Mouse (Mus musculus) cerebellum, adult 2 months (tissue): ENCODE results near the gene Rpl28. TPM values are rescaled to one million over a fixed set of nuclear protein-coding genes. Genes with fewer than 3 reads are reported as not detected.
A peak's percentile ranks its signal among the peaks of the same experiment; 100 is the strongest.

Experiments used
- DNase-seq, 2 experiments: peaks; one replicate each; pipeline ENCODE4 v3.0.0; 2021
- H3K27ac ChIP-seq: fragments of 200-500 bp; 2 replicates; pipeline ENCODE4 v1.5.1; 2012; ENCODE audit warnings: low read length, control low read depth, inconsistent platforms; ENCODE audit not compliant: insufficient read depth
- H3K27me3 ChIP-seq: fragments of 200-500 bp; 2 replicates; pipeline ENCODE4 v1.6.1; 2012; ENCODE audit warnings: inconsistent platforms, mild to moderate bottlenecking, low read length, moderate library complexity; ENCODE audit not compliant: control insufficient read depth, insufficient read depth
- H3K4me1 ChIP-seq: fragments of 200-500 bp; 2 replicates; pipeline ENCODE4 v1.6.1; 2011; ENCODE audit warnings: low read length; ENCODE audit not compliant: control insufficient read depth, insufficient read depth
- H3K4me3 ChIP-seq: fragments of 200-500 bp; replicated peaks from 2 replicates; pipeline ENCODE3; 2011; ENCODE audit warnings: mild to moderate bottlenecking, low read depth, low read length, control low read depth; ENCODE audit not compliant: insufficient read depth
- CTCF ChIP-seq: fragments of 200-500 bp; IDR thresholded peaks from 2 replicates; pipeline ENCODE4 v1.5.1; 2011; ENCODE audit warnings: low read depth, mild to moderate bottlenecking, control low read depth, low read length, moderate library complexity, borderline replicate concordance; ENCODE audit not compliant: insufficient read depth
- POLR2A ChIP-seq: fragments of 200-500 bp; IDR thresholded peaks from 2 replicates; pipeline ENCODE4 v1.6.1; 2011; ENCODE audit warnings: low read length, control low read depth, borderline replicate concordance; ENCODE audit not compliant: insufficient read depth
- WGBS: fragments of 180-500 bp; shearing (Covaris S2); methylation state at CpG from one replicate; pipeline ENCODE4 v1.1.7; 2018; 5-methylcytosine and 5-hydroxymethylcytosine counted together
- polyA plus RNA-seq: library from polyadenylated mRNA; depleted of rRNA; stranded (reverse); fragments of >200 nt; gene quantifications from 2 replicates; pipeline ENCODE4 v1.2.3, GENCODE M21; 2012; rRNA removed

The Rpl28 gene
- polyA plus RNA-seq, 1 experiment = 296 TPM

DNA sequence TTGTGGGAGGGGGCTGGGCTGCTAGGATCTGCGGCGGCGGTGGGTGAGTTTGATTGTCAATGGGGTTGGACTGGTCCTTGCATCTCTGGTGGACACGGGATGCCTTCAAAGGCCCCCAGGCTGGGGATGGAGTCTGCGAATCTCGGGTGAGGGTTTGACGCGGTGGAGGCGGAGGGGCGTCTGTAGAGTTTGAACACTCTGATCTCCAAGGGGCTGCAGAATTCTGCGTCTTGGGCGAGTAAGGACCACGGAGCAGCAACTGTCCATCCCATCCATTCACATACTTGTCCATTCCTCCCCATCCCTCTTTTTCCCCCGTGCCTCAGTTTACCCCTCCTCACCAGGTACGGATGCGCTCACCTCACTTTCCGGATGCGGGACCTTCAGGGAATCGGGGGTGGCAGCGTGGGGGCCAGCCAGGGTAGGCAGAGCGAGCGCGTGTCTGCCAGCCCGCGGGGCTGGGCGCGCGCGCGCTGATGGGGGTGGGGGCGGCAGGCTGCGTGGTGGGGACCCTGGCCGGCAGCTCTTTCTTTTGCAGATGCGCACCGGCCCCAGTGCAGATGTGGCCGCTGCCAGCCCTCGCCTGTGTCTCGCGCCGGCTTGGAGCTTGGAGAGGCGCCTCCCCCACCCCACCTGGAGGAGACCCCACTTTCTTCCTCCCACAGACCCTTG lies 51.7 kb downstream of the Rpl28 start, which contains the start of gene Shisa7:
Gene Shisa7, minus strand, starts transcription at position 452 of the 672 bp plus-strand sequence.
- TF ChIP-seq CTCF (no peak), POLR2A (no peak)
- DNase-seq = no peak
- WGBS = under 1% methylated on average over 41 of the region's 41 CpGs

More for the DNA sequence above, 51.7 kb downstream of the Rpl28 start, which contains the start of gene Shisa7:
- Histone ChIP-seq H3K27me3 (peaks cover 4% of the 10 kb centered on the region; the same call in 1 of the 2 replicates), H3K4me1 (peaks cover 6% of the 10 kb centered on the region; the same call in 1 of the 2 replicates), H3K4me3 (peak within 1 kb of the TSS; percentile 58), H3K27ac (no peak within 1 kb of the TSS)

Other genes with a start within 250 kb of the Rpl28 start
- gene Syt5, start 245.3 kb upstream of the Rpl28 start, polyA plus RNA-seq = 16.9 and 19.0 TPM in 2 replicates
- gene Ptprh, start 188.8 kb upstream of the Rpl28 start, polyA plus RNA-seq = 1.4 TPM in 2 replicates
- gene Tmem86b, start 161.5 kb upstream of the Rpl28 start, polyA plus RNA-seq = 45.2 and 47.9 TPM in 2 replicates
- gene Ppp6r1, start 133.9 kb upstream of the Rpl28 start, polyA plus RNA-seq = 130 and 136 TPM in 2 replicates
- 94.5 and 96.8 TPM in 2 replicates for gene Hspbp1, start 107.8 kb upstream of the Rpl28 start, polyA plus RNA-seq
- gene Brsk1, start 102.3 kb upstream of the Rpl28 start, polyA plus RNA-seq = 177 and 182 TPM in 2 replicates
- gene Tmem150b, start 67.6 kb upstream of the Rpl28 start, polyA plus RNA-seq = not detected in 2 replicates
- 81.5 and 89.6 TPM in 2 replicates for gene Kmt5c, start 52.8 kb upstream of the Rpl28 start, polyA plus RNA-seq
- 41.9 and 44.4 TPM in 2 replicates for gene Cox6b2, start 39.8 kb upstream of the Rpl28 start, polyA plus RNA-seq
- gene Fam71e2, start 21.6 kb upstream of the Rpl28 start, polyA plus RNA-seq = not detected in 2 replicates
- 1.2 TPM in 2 replicates for gene Il11, start 10.0 kb upstream of the Rpl28 start, polyA plus RNA-seq
- gene Tmem190, start 9.9 kb upstream of the Rpl28 start, polyA plus RNA-seq = not detected in 2 replicates
- 13.2 and 15.6 TPM in 2 replicates for gene Tmem238, start 3.2 kb upstream of the Rpl28 start, polyA plus RNA-seq
- 179 and 211 TPM in 2 replicates for gene Ube2s, start 19.7 kb downstream of the Rpl28 start, polyA plus RNA-seq
- 21.0 and 22.7 TPM in 2 replicates for gene Shisa7, start 51.8 kb downstream of the Rpl28 start, polyA plus RNA-seq
- gene Isoc2b, start 77.4 kb downstream of the Rpl28 start, polyA plus RNA-seq = 11.1 and 13.6 TPM in 2 replicates
- gene Isoc2a, start 84.3 kb downstream of the Rpl28 start, polyA plus RNA-seq = 17.4 and 17.7 TPM in 2 replicates
- 0.59 and 0.61 TPM in 2 replicates for gene Gm36210, start 113.6 kb downstream of the Rpl28 start, polyA plus RNA-seq
- 9.8 and 10.4 TPM in 2 replicates for gene Zfp628, start 122.3 kb downstream of the Rpl28 start, polyA plus RNA-seq
- gene Nat14, start 129.2 kb downstream of the Rpl28 start, polyA plus RNA-seq = 33.5 and 37.5 TPM in 2 replicates
- gene Ssc5d, start 132.9 kb downstream of the Rpl28 start, polyA plus RNA-seq = 1.9 TPM in 2 replicates
- 0.15 and 0.38 TPM in 2 replicates for gene Sbk2, start 171.5 kb downstream of the Rpl28 start, polyA plus RNA-seq
- 2.6 TPM in 2 replicates for gene Sbk3, start 178.3 kb downstream of the Rpl28 start, polyA plus RNA-seq
- 64.8 and 65.2 TPM in 2 replicates for gene Zfp579, start 203.3 kb downstream of the Rpl28 start, polyA plus RNA-seq
- 14.4 and 14.9 TPM in 2 replicates for gene Zfp524, start 221.5 kb downstream of the Rpl28 start, polyA plus RNA-seq
- 28.2 and 29.8 TPM in 2 replicates for gene Fiz1, start 221.8 kb downstream of the Rpl28 start, polyA plus RNA-seq
- not detected in 2 replicates for gene Gm44973, start 222.6 kb downstream of the Rpl28 start, polyA plus RNA-seq
- gene Zfp865, start 227.5 kb downstream of the Rpl28 start, polyA plus RNA-seq = 30.3 and 33.3 TPM in 2 replicates
- 42.4 and 46.7 TPM in 2 replicates for gene Ccdc106, start 227.7 kb downstream of the Rpl28 start, polyA plus RNA-seq
- not detected in 2 replicates for gene 4632433K11Rik, start 241.2 kb downstream of the Rpl28 start, polyA plus RNA-seq
- gene Zfp784, start 245.6 kb downstream of the Rpl28 start, polyA plus RNA-seq = 8.4 and 9.6 TPM in 2 replicates